Mouse (Mus musculus) embryonic facial prominence, embryonic 15.5 days (tissue): Measurements from ENCODE around the gene Mical1. TPM values are rescaled to one million over a fixed set of nuclear protein-coding genes. Genes with fewer than 3 reads are reported as not detected.

Source experiments
- ATAC-seq: fragments of 200-750 bp; cut with Nextera tagmentation; 2 replicates; pipeline ENCODE4 v1.8.0; 2017; ENCODE audit warnings: low read depth, moderate TSS enrichment; ENCODE audit not compliant: insufficient number of reproducible peaks, low FRiP score, low TSS enrichment
- H3K27ac ChIP-seq: fragments of 300-500 bp; sonication (generic); replicated peaks from 2 replicates; pipeline ENCODE4 v1.5.1; 2015; ENCODE audit warnings: mild to moderate bottlenecking, inconsistent platforms
- H3K27me3 ChIP-seq: fragments of 300-500 bp; sonication (generic); 2 replicates; pipeline ENCODE4 v1.6.1; 2015; ENCODE audit warnings: inconsistent platforms
- H3K36me3 ChIP-seq: fragments of 300-500 bp; sonication (generic); 2 replicates; pipeline ENCODE4 v1.6.1; 2015; ENCODE audit warnings: mild to moderate bottlenecking, inconsistent platforms
- H3K4me1 ChIP-seq: fragments of 300-500 bp; sonication (generic); 2 replicates; pipeline ENCODE4 v1.6.1; 2015; ENCODE audit warnings: inconsistent platforms
- H3K4me2 ChIP-seq: fragments of 300-500 bp; sonication (generic); replicated peaks from 2 replicates; pipeline ENCODE4 v1.6.1; 2015; ENCODE audit warnings: mild to moderate bottlenecking, inconsistent platforms
- H3K4me3 ChIP-seq: fragments of 300-500 bp; sonication (generic); replicated peaks from 2 replicates; pipeline ENCODE4 v1.5.1; 2015; ENCODE audit warnings: mild to moderate bottlenecking, inconsistent platforms
- H3K9ac ChIP-seq: fragments of 300-500 bp; sonication (generic); 2 replicates; pipeline ENCODE4 v1.6.1; 2015; ENCODE audit warnings: inconsistent platforms
- H3K9me3 ChIP-seq: fragments of 300-500 bp; sonication (generic); replicated peaks from 2 replicates; pipeline ENCODE4 v1.6.1; 2016; ENCODE audit warnings: inconsistent platforms
- WGBS: fragments of 180-500 bp; shearing (Covaris S2); methylation state at CpG from one replicate; pipeline ENCODE4 v1.1.7; 2015; 5-methylcytosine and 5-hydroxymethylcytosine counted together
- polyA plus RNA-seq: library from polyadenylated mRNA; unstranded; fragments of >200 nt; fragmentation: Nextera tagmentation; extraction: Ambion mirVana; gene quantifications from 2 replicates; pipeline ENCODE4 v1.2.1, GENCODE M21; 2015

Gene Mical1
- polyA plus RNA-seq, 1 experiment from 2014 or later: 39.6 TPM

DNA sequence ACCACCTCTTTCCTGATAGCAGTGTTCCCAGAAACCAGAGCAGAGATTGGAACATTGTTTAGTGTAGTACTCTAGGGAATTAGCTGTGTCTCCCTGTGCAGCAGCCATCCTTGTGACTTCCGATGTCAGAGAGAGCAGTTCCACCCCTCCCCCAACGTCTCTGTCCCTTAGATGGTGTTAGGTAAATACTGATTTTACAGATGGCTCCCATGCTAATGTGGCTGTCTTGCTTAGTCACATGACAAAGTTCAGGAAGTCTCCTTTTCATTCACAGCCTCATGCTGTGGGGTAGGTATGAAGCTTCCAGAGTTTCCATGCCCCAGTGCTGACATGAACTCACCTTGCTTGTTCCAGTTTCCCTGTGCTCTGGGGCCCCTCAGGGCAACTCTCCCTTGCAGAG, 15.6 kb upstream of the Mical1 start:
- no peak overlapping the region for H3K4me2 ChIP-seq
- no peak overlapping the region for H3K4me3 ChIP-seq
- no peak overlapping the region for H3K9ac ChIP-seq
- no peaks in the 10 kb centered on the region for H3K27me3 ChIP-seq
- no peak for ATAC-seq
- 17% methylated on average over 2 of the region's 2 CpGs for WGBS
- no peaks in the 10 kb centered on the region for H3K4me1 ChIP-seq
- peaks cover 63% of the 10 kb centered on the region for H3K36me3 ChIP-seq
- H3K27ac ChIP-seq: no peak overlapping the region
- no peaks in the 10 kb centered on the region for H3K9me3 ChIP-seq

DNA sequence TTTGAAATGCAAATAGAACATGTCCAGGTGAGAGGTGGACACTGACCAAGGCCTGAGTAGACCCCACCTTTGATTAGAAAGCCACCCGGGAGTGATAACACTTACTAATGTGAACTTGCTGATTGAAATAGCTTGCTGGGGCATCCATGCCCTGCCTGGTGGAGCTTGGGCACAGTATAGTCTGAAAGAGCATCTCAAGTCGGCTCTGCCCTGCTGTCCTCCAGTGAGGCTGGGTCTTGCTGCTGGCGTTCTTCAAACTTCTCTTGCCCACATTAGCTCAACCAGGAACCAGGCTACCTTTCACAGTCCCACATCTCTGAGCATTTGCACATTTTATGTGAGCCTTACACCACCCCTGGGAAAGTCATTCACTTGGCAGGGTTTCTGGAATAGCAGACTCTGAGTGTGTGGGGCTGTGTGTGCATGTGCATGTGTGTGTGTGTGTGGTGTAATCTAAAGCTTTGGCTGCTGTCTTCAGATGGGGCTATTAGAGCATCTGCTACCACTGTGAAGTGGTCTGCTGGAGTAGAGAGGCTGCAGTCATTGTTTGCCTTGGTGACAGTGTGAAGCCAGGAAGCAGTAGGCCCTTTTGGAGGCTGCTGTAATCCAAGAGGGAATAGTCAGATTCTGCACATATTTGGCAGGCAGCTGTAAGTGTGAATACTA, 14.9 kb upstream of the Mical1 start:
- H3K9me3 ChIP-seq: no peaks in the 10 kb centered on the region
- no peak overlapping the region for H3K4me2 ChIP-seq
- no peak for ATAC-seq
- no peak overlapping the region for H3K4me3 ChIP-seq
- H3K27ac ChIP-seq: no peak overlapping the region
- WGBS: 90% methylated on average over 3 of the region's 3 CpGs
- H3K27me3 ChIP-seq: no peaks in the 10 kb centered on the region
- H3K4me1 ChIP-seq: no peaks in the 10 kb centered on the region
- H3K36me3 ChIP-seq: peaks cover 56% of the 10 kb centered on the region
- no peak overlapping the region for H3K9ac ChIP-seq

DNA sequence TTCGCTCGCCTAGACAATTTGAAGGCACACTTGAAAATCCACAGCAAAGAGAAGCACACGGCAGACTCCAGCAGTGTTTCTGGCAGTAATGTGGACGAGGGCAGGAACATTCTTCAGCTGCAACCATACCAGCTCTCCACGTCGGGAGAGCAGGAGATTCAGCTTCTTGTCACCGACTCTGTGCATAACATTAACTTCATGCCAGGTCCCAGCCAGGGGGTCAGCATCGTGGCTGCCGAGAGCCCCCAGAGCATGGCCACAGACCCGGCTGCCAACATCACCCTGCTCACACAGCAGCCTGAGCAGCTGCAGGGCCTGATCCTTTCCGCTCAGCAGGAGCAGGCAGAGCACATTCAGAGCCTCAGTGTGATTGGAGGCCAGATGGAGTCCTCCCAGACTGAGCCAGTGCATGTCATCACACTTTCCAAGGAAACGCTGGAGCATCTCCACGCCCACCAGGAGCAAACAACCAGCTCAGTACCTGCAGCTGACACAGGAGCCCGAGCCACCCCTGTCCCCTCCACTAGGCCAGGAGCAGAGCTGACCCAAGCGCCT, 11.6 kb upstream of the Mical1 start:
- H3K27me3 ChIP-seq: no peaks in the 10 kb centered on the region
- H3K9ac ChIP-seq: no peak overlapping the region
- peaks cover 43% of the 10 kb centered on the region for H3K36me3 ChIP-seq
- no peaks in the 10 kb centered on the region for H3K4me1 ChIP-seq
- 59% methylated on average over 15 of the region's 15 CpGs for WGBS
- no peak overlapping the region for H3K4me2 ChIP-seq
- H3K4me3 ChIP-seq: no peak overlapping the region
- H3K27ac ChIP-seq: no peak overlapping the region
- no peak for ATAC-seq
- no peaks in the 10 kb centered on the region for H3K9me3 ChIP-seq

DNA sequence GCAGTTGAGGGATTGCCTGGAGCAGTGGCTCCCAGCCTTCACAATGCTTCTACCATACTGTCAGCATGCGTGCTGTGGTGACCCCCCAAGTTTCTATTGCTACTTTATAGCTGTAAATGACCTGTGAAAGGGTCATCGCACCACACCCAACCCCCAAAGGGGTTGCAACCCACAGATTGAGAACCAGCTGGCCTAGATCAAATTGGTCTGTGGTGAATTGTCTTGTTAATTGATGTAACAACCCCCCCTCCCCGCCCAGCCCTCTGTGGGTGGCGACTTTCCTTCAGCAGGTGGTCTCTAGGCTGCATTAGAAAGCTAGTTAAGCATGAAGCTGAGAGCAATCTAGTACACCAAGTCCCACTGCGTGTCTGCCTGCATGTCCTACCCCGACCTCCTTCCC, 8.8 kb upstream of the Mical1 start:
- no peak overlapping the region for H3K27ac ChIP-seq
- no peak overlapping the region for H3K4me2 ChIP-seq
- H3K4me3 ChIP-seq: no peak overlapping the region

DNA sequence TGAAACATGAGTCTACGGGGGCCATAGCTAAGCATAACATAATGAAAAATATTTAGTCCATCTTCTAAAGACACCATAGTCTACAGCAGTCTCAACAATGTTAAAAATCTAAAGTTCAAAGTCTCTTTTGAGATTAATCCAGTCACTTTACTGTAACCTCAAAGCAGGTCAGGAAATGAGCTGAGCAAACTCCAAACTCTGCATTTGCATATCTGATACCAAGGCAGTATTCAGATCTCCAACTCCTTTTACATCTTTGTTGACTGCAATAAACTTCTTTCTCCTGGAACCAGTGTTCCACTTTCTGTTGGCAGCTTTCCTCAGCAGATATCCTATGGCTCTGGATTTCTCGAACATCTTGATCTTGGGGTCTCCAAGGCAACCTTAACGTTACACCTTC, 5.4 kb upstream of the Mical1 start:
- H3K36me3 ChIP-seq: 0 out of 2 replicates have a peak, but pooled peaks cover 8% of the 10 kb centered on the region
- no peaks in the 10 kb centered on the region for H3K27me3 ChIP-seq
- 84% methylated on average over 3 of the region's 3 CpGs for WGBS
- no peak overlapping the region for H3K4me2 ChIP-seq
- no peak overlapping the region for H3K27ac ChIP-seq
- H3K4me1 ChIP-seq: peaks cover 2% of the 10 kb centered on the region; the same call in 1 of the 2 replicates
- no peaks in the 10 kb centered on the region for H3K9me3 ChIP-seq
- no peak for ATAC-seq
- no peak overlapping the region for H3K4me3 ChIP-seq
- no peak overlapping the region for H3K9ac ChIP-seq

More for the DNA sequence above, 8.8 kb upstream of the Mical1 start:
- Histone ChIP-seq H3K9ac (no peak overlapping the region), H3K9me3 (no peaks in the 10 kb centered on the region), H3K27me3 (no peaks in the 10 kb centered on the region), H3K4me1 (no peaks in the 10 kb centered on the region), H3K36me3 (peaks cover 29% of the 10 kb centered on the region)
- no peak for ATAC-seq
- WGBS: 47% methylated on average over 6 of the region's 6 CpGs

DNA sequence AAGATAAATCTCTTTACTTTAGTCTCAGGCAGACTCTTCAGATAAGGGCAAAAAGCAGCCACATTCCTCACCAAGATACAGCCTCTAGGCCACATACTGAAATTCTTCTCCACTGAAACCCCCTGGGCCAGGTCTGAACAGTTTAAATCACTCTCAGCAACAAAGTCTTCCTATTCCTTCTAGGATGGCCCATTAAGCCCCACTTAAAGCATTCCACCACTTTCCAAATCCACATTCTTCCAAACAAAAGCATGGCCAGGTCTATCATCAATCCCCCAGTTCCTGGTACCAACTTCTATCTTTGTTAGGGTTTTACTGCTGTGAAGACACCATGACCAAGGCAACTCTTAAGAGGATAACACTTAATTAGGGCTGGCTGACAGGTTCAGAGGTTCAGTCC, 3.6 kb upstream of the Mical1 start:
- no peaks in the 10 kb centered on the region for H3K9me3 ChIP-seq
- 0 out of 2 replicates have a peak, but pooled peaks cover 6% of the 10 kb centered on the region for H3K36me3 ChIP-seq
- no peak overlapping the region for H3K27ac ChIP-seq
- no peaks in the 10 kb centered on the region for H3K27me3 ChIP-seq
- H3K4me3 ChIP-seq: no peak overlapping the region
- no peak overlapping the region for H3K9ac ChIP-seq
- H3K4me2 ChIP-seq: no peak overlapping the region
- H3K4me1 ChIP-seq: peaks cover 20% of the 10 kb centered on the region
- ATAC-seq: no peak

DNA sequence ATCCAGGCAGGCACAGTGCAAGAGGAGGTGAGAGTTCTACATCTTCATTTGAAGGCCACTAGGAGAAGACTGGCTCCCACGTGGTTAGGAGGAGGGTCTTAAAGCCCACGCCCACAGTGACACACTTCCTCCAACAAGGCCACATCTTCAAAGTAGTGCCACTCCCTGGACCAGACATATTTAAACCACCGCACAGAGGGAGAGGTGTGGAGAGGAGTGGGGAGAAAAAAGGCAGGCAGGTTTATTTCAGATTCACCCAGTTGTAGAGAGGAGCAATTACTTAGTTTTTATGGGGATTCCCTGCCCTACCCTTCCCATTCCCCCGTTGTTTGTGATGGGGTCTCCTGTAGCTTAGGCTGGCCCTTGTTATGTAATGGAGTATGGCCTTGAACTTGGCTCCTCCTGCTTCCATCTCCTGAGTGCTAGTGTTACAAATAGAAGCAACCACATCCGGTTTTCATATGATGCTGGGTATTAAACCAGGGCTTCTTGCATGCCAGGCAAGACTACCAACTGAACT, 3.1 kb upstream of the Mical1 start:
- Histone ChIP-seq H3K9me3 (no peaks in the 10 kb centered on the region), H3K9ac (no peak overlapping the region), H3K27ac (no peak overlapping the region), H3K36me3 (0 out of 2 replicates have a peak, but pooled peaks cover 5% of the 10 kb centered on the region), H3K4me3 (no peak overlapping the region), H3K4me1 (peaks cover 25% of the 10 kb centered on the region), H3K4me2 (no peak overlapping the region), H3K27me3 (no peaks in the 10 kb centered on the region)
- no peak for ATAC-seq
- WGBS: 81% methylated on average over 5 of the region's 5 CpGs

DNA sequence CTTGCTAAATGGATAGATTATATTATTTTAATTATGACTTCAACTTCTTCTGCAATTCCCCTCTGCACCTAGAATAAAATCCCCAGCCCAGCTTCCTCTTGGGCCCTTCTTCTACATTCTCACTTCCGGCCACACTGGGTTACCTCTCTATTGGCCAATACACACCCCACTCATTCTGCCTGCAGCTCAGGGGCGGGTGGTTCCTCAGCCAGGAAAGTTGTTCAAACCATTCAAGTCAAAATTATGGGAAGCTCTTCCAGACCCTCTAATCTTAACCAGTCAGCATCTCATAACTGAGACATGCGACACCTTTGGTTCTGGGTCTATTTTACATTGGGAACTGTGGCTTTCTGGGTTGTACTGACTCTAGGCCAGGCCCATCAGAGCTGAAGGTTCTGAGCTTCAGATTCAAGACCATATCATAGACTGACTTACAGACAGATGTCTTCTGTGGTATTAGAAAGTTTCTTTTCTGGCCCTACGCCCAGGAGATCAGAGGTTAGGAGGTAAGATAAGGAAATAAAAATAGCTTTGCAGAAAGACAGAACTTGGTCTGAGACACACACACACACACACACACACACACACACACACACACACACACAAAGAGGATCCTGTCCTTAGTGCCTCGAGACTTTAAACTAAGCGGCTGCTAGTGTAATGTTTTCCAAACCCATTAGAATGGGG, 2.2 kb upstream of the Mical1 start:
- H3K9me3 ChIP-seq: no peaks in the 10 kb centered on the region
- 77% methylated on average over 6 of the region's 6 CpGs for WGBS
- H3K4me3 ChIP-seq: no peak overlapping the region
- H3K27me3 ChIP-seq: no peaks in the 10 kb centered on the region
- H3K9ac ChIP-seq: no peak overlapping the region
- no peak overlapping the region for H3K4me2 ChIP-seq
- H3K4me1 ChIP-seq: peaks cover 26% of the 10 kb centered on the region
- H3K27ac ChIP-seq: no peak overlapping the region
- H3K36me3 ChIP-seq: peaks cover 2% of the 10 kb centered on the region; the same call in 1 of the 2 replicates
- no peak for ATAC-seq

DNA sequence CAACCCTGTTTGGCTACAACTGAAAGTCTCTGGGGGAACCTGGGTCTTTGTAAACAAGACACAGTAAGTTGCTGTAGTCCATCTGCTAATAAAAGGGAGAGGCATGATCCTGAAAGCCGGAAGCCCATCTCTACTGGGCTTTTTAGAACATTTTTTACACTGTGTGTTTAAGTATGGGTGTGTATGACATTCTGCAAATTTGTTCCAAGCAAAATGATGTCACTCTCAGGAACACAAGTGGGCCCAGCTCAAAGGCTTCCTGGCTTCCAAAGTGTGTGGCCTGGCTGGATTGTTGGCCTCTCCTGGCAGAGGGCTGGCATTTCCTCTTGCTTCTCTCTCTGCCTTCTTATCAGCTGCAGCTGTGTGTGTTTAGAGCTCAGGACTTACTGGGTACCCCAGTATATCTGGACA, 1.1 kb upstream of the Mical1 start:
- WGBS: 66% methylated on average over 1 of the region's 1 CpGs
- no peak overlapping the region for H3K9ac ChIP-seq
- H3K4me3 ChIP-seq: no peak overlapping the region
- no peak for ATAC-seq
- peaks cover 26% of the 10 kb centered on the region for H3K4me1 ChIP-seq
- peaks cover 7% of the 10 kb centered on the region for H3K36me3 ChIP-seq
- H3K27me3 ChIP-seq: no peaks in the 10 kb centered on the region
- H3K4me2 ChIP-seq: no peak overlapping the region
- H3K9me3 ChIP-seq: no peaks in the 10 kb centered on the region
- H3K27ac ChIP-seq: peak overlapping the region; percentile 24; the same call in 1 of the 2 replicates

DNA sequence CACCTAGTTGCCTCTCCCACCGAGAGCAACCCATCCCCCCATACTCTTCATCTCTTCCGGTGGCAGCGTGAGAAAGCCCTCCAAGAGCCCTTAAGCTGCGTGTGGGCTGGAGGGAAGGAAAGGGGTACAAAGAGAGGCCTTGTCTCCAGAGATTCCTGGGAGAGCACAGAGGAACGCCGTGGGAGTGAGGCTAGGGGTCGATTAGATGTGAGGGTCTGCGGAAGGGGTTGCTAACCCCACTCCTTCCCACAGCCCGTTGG, 834 bp downstream of the Mical1 start:
- no peaks in the 10 kb centered on the region for H3K9me3 ChIP-seq
- 0 out of 2 replicates have a peak, but pooled peaks have one; percentile 1 for ATAC-seq
- peak overlapping the region; percentile 67 for H3K4me3 ChIP-seq
- H3K9ac ChIP-seq: peak overlapping the region; percentile 62
- peaks cover 25% of the 10 kb centered on the region for H3K36me3 ChIP-seq
- no peaks in the 10 kb centered on the region for H3K27me3 ChIP-seq
- H3K27ac ChIP-seq: peak overlapping the region; percentile 87
- peak overlapping the region; percentile 74 for H3K4me2 ChIP-seq
- peaks cover 26% of the 10 kb centered on the region for H3K4me1 ChIP-seq
- under 1% methylated on average over 9 of the region's 9 CpGs for WGBS

DNA sequence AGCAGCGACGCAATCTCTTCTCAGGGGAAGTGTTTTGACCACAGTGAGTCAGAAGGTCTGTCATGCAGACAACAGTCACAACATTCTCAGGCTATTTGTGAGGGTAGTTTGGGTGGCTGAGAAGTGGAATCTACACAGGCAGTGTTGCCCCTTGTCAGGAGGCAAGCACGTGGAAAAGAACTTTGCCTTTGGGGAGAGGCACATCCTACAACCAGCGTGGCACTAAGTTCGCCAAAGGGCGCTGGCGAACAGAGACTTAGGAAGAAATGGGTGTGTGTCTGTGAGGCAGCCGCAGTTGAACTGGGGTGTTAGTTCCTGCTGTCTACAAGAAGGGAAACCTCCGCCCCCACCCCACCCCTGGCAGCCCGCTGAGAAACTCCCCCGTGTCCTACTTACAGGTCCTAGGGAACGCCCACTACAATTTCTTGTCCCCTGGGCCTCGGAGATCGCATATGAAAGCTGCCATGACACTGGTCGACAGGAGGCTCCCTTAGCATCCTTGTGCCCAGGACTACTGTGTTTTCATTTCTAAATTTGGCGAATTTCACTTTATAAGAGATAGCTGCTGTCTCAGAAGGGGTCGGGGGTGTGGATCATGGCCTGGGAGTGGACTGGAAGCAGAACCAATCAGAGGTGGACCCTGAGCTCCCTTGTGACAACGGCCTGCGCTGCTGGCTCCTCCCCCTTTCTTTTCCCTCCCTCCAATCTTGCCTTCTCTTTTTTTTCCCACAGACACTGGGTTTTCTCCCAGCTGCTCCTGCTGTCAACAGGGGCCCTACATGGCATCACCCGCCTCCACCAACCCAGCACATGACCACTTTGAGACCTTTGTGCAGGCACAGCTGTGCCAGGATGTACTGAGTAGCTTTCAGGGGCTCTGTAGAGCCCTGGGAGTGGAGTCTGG, 1.4 kb downstream of the Mical1 start:
- Histone ChIP-seq H3K27ac (peak overlapping the region; percentile 87), H3K4me3 (peak overlapping the region; percentile 67), H3K9ac (peak overlapping the region; percentile 62), H3K36me3 (peaks cover 31% of the 10 kb centered on the region), H3K4me1 (peaks cover 26% of the 10 kb centered on the region), H3K9me3 (no peaks in the 10 kb centered on the region), H3K4me2 (peak overlapping the region; percentile 74), H3K27me3 (no peaks in the 10 kb centered on the region)
- peak; percentile 76 for ATAC-seq
- 3% methylated on average over 20 of the region's 20 CpGs for WGBS
